Mouse (Mus musculus): Measurements from ENCODE around the gene Atg2a.
"Not testable (repeated sequence)": the region's sequence is repeated elsewhere in the genome, so short reads cannot be mapped to it uniquely, and the experiment has no call there.

Atg2a gene

DNA sequence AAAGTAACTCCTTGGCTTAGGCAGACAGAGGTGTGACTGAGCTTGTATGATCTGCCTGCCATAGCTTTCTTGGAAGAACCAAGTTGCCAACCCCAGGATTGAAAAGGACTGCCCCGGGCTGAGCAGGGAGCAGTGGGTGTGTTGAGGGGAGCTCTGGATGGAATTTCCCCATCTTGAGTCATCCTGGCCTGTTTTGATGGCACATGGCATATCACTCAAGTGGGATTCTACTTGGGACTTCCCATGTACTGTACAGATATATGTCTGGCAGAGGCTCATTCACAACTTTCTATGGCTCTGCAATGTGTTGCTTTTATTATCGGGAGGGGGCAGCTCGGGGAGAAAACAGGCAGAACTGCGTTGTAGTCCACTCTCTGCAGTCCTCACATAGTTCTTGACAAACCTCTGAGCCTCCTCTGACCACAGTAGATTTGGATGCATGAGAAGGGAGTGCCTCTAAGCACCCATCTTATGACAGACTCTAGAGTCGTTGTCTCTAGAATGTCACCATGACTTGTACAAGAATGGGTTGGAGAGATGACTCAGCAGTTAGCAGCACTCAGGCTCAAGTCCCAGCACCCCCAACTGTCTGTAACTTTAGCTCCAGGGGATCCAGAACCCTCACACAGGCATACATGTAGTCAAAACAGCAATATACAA is 55.2 kb downstream of the Atg2a start:
- DNase-seq (ENCODE audit: low spot score in 2 of 2) = no peak

DNA sequence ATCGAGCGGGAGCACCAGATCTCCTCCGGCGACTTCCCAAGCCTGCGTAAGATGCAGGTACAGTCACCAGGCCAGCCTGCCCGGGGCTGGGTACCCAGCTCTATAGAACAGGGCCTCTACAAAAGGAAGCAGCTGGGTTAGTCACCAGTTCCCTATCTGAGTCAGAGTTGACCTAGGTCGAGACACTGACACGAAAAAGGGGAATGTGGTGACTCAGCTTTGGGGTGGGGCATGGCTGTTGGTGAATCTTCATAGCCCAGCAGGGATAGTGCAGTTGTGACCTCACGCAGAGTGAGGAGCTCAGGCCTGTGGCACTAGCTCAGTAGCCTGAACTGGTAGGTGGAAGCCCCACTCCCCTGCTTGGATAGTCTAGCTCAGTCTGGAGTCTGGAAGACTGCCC is 56.2 kb downstream of the Atg2a start:
- no peak for DNase-seq (ENCODE audit: low spot score in 2 of 2)

DNA sequence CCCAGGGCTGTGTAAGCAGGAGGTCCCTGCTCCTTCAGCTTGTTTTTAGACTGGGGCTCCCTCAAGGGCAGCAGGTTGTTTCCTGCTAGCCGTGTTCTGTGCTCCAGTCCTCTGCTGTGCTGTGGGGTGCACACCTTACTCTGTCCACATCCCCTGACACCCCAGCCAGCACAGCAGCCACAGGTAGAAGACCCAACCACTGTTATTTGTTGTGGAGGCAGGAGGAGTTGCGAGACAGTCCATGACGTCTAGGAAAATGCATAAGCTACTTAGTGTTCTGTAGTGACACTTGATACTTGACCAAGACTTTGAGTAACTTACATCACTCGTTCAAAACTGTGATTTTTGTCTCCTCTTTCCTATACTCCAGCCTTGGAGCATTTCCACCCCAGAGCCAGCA is 57.5 kb downstream of the Atg2a start:
- no peak for DNase-seq (ENCODE audit: low spot score in 2 of 2)

DNA sequence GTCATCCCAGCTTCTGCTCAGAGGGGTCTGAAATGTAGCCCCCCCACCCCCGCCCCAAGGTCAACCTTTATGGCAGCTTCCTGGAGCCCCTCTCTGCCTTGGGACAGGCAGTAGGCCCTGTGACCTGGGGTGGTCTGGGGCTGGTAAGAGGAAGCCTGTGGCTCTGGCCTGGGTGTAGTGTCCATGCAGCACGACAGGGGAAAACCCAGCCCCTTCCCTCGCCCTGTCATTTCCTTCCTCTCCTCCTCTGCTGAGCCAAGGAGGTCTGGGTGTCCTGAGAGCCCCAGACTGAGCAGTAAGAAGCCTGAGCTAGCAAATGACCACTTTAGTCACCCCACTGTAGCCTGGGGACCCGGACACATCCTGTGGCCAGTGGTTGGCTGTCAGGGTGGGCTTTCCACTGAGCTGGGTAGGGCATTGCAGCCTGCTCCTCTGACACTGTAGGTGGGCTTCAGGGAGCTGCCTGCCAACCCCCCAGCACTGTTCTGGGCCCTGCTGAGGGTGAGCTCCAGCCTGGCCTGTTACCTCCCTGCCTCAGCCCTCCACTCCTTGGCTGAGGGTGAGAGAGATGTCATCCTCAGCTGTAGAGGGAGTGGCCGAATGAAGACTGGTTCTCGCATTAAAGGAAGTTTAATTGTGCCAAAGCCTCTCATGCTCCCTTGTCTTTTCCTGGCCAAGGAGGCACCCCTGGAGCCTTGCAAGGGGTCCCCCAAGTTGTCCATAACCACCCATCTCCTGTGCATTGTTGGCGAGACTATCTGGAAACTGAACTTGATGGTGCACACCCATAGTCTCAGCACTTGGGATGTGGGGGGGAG is 58.2 kb downstream of the Atg2a start:
- no peak for DNase-seq (ENCODE audit: low spot score in 2 of 2)

DNA sequence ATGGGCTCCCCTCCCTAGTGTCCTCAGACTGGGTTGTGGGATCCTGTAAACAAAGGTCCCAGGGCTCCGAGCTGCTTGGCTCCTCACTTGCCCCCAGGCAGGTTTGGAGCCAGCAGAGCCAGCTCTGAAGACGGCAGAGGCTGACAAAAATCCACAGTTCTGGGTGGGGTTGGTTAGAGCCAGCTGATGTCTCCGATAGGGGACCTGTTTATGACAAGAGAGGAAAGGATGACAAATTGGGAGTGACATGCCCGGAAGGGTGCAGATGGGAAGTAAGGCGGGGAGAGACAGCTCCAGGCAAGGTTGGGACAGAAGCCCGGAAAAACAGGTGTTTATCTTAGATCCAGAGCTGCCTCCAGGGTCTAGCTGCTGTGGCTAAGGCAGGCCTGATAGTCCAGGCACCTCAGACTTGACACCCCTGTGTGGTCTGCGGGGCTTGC is 59.0 kb downstream of the Atg2a start:
- no peak for DNase-seq (ENCODE audit: low spot score in 2 of 2)

DNA sequence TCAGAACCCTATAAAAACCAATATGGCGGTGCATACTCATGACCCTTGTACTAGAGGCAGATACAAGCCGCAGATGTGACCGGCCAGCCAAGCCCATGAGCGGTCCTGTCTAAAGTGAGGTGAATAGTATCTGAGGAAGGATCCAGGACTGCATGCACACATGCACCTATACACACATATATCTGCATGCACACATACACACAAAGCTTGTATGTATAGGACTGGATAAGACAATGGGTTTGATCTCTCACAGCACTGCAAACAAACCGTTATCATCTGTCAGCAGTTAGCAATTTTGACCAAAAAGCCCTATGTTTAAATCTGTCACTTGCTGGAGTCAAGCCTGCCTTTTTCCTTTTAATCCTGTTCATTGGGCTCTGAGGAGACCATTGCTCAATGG is 60.6 kb downstream of the Atg2a start:
- DNase-seq (ENCODE audit: low spot score in 2 of 2) = no peak

DNA sequence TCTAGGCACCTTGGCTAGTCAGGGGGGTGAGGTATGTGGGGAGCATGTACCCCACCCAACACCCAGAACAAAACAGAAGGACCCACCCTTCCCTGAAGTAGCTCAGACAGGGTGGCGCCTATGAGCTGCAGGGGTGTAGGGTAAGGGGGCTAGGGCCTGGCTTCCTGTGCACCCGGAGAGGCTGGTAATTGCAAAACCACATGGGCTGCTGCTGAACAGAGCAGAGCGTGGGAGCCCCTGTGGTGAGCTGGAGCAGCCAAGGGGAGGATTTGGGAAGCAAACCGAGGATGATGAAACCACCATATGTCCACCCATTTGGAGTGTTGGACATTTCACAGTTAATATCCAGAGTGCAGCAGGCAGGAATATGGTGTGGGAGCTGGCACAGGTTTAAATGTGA is 61.1 kb downstream of the Atg2a start:
- peak in 1 of 2 experiments; percentile 9 for DNase-seq (ENCODE audit: low spot score in 2 of 2)

DNA sequence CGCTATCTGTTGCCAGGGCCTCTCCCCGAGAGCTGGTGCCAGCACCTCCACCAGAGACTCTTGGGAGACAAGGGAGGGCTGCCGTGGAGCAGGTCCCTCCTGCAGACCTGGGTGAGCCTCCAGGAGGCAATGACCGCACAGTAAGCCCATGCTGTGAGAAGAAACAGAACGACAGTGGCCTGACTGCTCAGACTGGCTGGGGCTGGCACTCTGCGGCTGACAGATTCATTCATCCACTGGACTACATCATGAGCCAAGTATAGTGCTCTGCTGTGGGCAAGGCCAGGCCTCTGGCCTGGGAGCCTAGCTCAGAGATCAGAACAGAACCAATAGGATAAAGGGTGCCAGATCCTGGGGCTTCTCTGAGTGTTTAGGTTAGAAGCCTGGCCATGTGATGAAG is 62.4 kb downstream of the Atg2a start:
- DNase-seq (ENCODE audit: low spot score in 2 of 2) = no peak

DNA sequence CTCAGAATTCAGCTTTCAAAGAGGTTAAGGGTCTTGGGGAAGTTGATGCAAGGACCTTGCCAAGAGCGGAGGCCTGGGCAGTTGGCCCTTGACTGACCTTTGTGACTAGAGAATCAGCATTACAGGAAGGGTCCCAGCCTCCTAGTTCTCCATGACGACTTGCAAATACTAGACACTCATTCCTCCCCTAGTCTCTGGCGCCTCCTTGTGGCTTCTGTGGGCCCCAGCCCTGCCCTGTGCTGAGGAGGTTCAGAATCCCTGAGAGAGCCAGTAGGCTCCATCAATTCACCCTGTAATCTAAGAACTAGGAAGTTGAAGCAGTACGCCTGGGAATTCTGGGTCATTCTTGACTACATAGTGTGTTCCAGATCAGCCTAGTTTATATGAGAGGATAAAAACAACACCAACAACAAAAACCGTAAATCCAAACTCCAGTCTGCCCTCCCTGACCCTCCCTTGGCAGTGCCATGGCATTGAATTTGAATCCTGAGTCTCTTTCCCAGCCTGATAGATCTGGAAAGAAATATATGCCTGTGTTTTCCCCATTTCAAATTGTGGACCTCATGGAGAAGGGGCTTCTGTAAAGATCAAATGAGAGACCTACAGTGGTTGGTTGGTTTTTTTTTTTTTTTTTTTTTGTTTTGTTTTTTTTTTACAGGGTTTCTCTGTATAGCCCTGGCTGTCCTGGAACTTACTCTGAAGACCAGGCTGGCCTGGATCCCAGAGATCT is 63.5 kb downstream of the Atg2a start:
- DNase-seq (ENCODE audit: low spot score in 2 of 2) = peak; percentile 45 to 68

DNA sequence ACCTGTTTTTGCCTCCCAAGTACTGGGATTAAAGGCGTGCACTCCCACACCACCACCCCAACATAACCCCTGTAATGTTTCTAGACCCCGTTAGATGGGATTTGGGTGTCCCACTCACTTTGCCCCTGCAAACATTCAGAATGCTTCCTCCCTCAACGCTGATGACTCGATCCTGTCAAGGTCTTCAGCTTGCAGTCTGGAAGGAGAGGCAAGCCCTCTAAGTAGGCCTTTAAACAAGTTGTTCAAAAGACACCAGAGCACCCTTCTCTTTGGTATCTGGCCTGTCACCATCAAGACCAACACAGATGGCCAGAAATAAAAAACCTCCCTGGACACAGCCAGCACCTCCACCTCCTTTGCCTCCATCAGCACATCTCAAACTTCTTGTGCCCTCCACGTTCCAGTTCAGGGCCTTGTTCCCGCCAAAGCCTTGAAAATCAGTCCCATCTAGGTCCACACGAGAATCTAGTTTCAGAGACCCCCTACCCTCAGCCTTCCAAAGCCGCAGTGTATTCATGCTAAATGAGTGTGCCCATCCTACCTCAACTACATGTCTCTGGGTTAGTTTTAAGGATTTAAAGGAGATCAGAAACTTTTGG is 64.1 kb downstream of the Atg2a start:
- DNase-seq (ENCODE audit: low spot score in 2 of 2) = no peak

DNA sequence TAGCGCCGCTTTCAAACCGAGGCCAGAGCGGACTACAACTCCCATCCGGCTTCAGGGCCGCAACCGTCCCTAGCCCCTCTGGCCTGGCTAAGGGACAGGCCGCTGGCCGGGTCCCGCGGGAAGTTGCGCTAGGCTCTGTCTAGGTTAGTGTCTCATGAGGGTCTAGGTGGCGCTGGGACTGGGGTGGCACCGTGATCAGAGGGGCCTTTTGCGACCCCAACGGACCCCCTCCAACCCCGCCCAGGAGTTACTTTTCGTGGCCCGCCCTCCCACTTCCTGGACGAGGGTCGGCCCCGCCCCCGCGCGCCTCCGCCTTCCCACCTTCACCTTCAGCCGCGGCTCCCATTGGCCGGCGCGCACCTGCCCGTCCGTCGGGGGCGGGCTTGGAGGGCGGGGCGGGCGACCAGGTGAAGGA is 64.7 kb downstream of the Atg2a start, which contains the start of gene Cdc42bpg:
TSS of gene Cdc42bpg (plus strand) at position 320 of the 415 bp plus-strand sequence.
- DNase-seq (ENCODE audit: low spot score in 2 of 2) = no peak

DNA sequence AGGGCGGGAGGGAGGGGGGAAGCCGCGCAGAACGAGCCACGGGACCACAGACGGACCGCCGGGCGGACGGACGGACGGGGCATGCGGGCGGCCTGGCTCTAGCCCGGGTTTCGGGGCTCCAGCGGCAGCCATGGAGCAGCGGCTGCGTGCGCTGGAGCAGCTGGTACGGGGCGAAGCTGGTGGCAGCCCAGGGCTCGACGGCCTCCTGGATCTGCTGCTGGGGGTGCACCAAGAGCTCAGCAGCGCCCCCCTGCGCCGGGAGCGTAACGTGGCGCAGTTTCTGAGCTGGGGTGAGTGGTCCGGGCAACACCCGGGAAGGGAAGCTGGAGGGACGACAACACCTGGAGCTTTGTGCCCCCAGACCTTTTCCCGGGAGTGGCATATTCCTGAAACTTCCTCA is 65.1 kb downstream of the Atg2a start:
- no peak for DNase-seq (ENCODE audit: low spot score in 2 of 2)

DNA sequence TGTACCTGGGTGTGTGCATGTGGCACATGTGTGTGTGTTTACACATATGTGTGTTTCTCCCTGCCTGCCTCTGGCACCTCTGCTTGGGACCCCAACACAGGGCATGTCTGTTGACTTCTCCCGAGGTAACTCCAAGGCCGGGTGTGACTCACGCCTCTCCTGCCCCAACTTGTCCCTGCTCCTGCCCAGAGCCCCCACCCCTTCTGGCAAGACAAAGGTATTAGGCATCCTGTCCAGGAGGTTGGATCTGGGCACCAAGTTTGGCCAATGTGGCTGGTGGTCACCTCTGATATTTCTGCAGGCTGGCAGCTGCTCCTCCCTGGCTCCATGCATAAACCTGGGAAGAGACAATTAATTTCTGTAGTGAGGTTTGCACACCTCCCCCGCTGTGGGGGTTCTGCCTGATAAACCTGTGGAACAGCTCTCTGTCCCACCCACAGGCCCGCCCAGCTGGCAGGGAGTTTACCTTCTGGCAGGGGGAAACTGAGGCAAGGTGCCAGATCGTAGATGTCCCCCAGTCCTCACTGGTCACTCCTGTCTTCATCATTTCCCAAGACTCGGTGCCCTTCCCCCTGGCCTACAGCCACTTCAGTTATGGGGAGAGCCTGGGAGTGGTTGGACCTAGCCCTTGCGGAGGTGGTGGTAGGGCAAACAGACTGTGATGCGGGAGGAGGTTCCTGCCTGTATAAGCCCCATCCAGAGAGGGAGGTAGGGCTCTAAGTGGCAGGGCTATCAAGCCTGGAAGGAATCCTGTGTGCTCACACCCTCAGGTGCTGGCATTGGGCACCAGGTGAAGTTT is 66.5 kb downstream of the Atg2a start:
- DNase-seq (ENCODE audit: low spot score in 2 of 2) = no peak

DNA sequence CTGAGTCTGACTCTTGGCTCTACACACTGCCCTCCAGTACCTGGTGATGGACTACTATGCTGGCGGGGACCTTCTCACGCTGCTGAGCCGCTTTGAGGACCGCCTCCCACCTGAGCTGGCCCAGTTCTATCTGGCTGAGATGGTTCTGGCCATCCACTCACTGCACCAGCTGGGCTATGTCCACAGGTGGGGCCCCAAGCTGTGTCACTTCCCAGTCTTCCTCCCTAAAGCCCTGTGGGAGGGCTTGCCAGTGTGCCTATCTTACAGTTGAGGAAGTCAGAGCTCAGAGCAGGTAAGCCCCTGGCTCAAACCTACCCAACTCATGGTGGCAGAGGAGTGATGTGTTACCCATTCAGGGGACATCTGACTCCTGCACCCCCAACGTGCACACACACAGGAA is 68.7 kb downstream of the Atg2a start:
- DNase-seq (ENCODE audit: low spot score in 2 of 2) = no peak

DNA sequence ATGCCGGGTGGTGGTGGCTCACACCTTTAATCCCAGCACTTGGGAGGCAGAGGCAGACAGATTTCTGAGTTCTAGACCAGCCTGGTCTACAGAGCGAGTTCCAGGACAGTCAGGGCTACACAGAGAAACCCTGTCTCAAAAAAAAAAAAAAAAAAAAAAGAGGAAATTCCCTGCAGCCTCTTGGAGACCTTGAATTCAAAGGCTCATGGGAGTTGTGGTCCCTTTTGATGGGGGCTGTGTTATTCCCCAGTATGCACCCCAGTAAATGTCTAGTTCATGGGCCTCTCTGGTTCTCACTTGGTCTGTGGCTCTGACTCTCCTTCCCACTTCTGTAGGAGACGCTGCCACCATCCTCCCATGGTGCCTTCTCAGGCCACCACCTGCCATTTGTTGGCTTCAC is 70.3 kb downstream of the Atg2a start:
- DNase-seq (ENCODE audit: low spot score in 2 of 2) = not testable (repeated sequence)
